Mouse (Mus musculus) small intestine, adult 2 months (tissue): ENCODE measurements around the gene St7l. TPM values are rescaled to one million over a fixed set of nuclear protein-coding genes. Genes with fewer than 3 reads are reported as not detected.

ENCODE experiments used
- H3K27ac ChIP-seq: fragments of 200-500 bp; 2 replicates; pipeline ENCODE4 v1.5.1; 2012; ENCODE audit warnings: low read depth, low read length, control low read depth, inconsistent platforms; ENCODE audit not compliant: insufficient read depth
- H3K27me3 ChIP-seq: fragments of 200-500 bp; 2 replicates; pipeline ENCODE4 v1.6.1; 2012; ENCODE audit warnings: mild to moderate bottlenecking, moderate library complexity, low read length, inconsistent platforms; ENCODE audit not compliant: control insufficient read depth, insufficient read depth
- H3K36me3 ChIP-seq: fragments of 200-500 bp; 2 replicates; pipeline ENCODE4 v1.6.1; 2012; ENCODE audit warnings: mild to moderate bottlenecking, low read length, control low read depth, inconsistent platforms; ENCODE audit not compliant: control insufficient read depth, insufficient read depth
- H3K4me1 ChIP-seq: fragments of 200-500 bp; 2 replicates; pipeline ENCODE4 v1.6.1; 2012; ENCODE audit warnings: low read length, inconsistent platforms, mixed read lengths; ENCODE audit not compliant: control insufficient read depth, insufficient read depth, insufficient read length
- H3K4me3 ChIP-seq: fragments of 200-500 bp; 2 replicates; pipeline ENCODE4 v1.5.1; 2012; ENCODE audit warnings: low read depth, mild to moderate bottlenecking, control low read depth, inconsistent platforms, low read length, moderate library complexity
- CTCF ChIP-seq: fragments of 200-500 bp; IDR thresholded peaks from 2 replicates; pipeline ENCODE4 v1.5.1; 2012; ENCODE audit warnings: low read depth, mild to moderate bottlenecking, control low read depth, inconsistent platforms, low read length, moderate library complexity, mixed read lengths; ENCODE audit not compliant: insufficient replicate concordance, insufficient read length; ENCODE audit errors: extremely low read depth
- POLR2A ChIP-seq: fragments of 200-500 bp; IDR thresholded peaks from 2 replicates; pipeline ENCODE4 v1.6.1; 2012; ENCODE audit warnings: low read depth, mild to moderate bottlenecking, control low read depth, inconsistent platforms, low read length, moderate library complexity
- WGBS: fragments of 180-500 bp; shearing (Covaris S2); methylation state at CpG from one replicate; pipeline ENCODE4 v1.1.7; 2018; 5-methylcytosine and 5-hydroxymethylcytosine counted together
- polyA plus RNA-seq: library from polyadenylated mRNA; depleted of rRNA; stranded (reverse); fragments of >200 nt; gene quantifications from 2 replicates; pipeline ENCODE4 v1.2.3, GENCODE M21; 2012

Gene St7l
- polyA plus RNA-seq, 1 experiment: 4.6 TPM

DNA sequence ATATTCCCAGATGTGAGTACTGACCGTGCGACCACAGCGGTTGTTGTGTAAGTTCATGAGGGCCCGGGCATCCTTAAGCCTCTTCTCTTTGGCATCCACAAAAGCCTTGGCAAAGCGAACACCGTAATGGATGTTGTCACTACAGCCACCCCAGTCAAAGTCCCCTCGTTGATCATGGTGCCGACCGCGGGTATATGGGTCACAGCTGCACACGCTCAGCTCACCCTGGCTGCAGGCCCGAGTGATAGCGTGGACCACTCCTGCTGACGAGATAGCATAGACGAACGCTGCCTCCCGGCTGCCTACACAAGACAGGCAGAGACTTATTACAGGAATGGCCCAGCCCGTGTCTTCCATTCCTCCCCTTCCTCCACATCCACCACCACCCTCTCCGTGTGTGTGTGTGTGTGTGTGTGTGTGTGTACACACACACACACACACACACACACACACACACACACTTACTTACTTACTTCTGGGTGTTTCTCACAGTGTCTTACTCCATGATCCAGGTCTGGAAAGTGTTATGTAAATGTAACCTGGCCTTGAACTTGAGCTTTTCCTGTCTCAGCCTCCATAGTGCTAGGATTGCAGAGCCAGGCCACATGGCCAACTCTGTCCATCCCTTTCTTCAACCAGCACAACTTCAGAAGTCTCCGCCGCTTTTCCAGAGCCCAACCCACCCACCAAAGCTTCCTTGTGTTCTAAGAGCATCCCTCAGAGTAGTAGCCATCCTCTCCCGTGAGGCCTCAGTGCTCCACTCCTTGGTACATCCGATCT lies 89.3 kb downstream of the St7l start:
- Histone ChIP-seq H3K27me3 (no peaks in the 10 kb centered on the region), H3K27ac (no peak overlapping the region), H3K36me3 (peaks cover 16% of the 10 kb centered on the region), H3K4me1 (no peaks in the 10 kb centered on the region), H3K4me3 (no peak overlapping the region)
- TF ChIP-seq POLR2A: no peak
- TF ChIP-seq CTCF: no peak
- WGBS: 82% methylated on average over 23 of the region's 23 CpGs

DNA sequence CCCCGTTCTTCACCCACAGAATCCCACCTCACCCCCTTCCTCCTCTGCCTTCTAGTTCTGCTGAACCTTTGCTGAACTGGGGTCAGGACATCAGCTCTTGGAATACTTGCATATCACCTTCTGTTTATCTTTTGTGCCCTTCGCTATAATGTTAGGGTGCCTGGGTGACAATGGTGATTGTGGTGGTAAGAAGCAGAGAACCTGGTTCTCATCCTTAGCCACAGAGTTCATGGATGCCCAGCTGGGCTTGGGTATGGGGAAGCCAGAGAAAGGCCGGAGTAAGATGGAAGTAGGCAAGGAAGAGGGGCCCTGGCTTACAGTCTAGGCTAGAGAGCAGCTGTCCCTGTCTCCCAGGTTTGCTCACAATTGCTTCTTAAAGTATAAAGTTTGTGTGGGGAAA lies 90.3 kb downstream of the St7l start:
- 100% methylated on average over 3 of the region's 3 CpGs for WGBS
- no peak overlapping the region for H3K27ac ChIP-seq
- no peaks in the 10 kb centered on the region for H3K4me1 ChIP-seq
- H3K4me3 ChIP-seq: no peak overlapping the region
- no peaks in the 10 kb centered on the region for H3K27me3 ChIP-seq
- TF ChIP-seq CTCF (no peak), POLR2A (no peak)
- peaks cover 16% of the 10 kb centered on the region for H3K36me3 ChIP-seq

DNA sequence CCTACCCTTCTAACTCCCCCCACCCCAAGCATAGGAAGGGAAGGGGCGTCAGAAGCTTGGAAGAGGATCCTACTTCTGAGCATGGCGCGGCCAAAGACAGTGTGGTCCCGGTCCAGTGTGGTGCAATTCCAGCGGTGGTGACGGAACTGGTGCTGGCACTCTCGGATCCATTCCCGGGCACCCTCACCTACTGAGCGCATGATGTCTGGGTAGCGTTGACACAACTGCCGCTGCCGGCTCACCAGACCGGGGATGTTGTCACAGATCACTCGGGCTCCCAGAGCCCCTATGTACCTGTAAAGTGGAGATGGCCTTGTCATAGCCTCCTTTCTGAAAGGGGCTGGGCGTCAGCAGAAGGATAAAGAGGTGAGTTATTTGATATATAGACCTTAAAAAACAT lies 90.7 kb downstream of the St7l start:
- Histone ChIP-seq H3K4me1 (no peaks in the 10 kb centered on the region), H3K27me3 (no peaks in the 10 kb centered on the region), H3K4me3 (no peak overlapping the region), H3K27ac (no peak overlapping the region), H3K36me3 (peaks cover 16% of the 10 kb centered on the region)
- 94% methylated on average over 15 of the region's 15 CpGs for WGBS
- TF ChIP-seq POLR2A: no peak
- no peak for TF ChIP-seq CTCF

DNA sequence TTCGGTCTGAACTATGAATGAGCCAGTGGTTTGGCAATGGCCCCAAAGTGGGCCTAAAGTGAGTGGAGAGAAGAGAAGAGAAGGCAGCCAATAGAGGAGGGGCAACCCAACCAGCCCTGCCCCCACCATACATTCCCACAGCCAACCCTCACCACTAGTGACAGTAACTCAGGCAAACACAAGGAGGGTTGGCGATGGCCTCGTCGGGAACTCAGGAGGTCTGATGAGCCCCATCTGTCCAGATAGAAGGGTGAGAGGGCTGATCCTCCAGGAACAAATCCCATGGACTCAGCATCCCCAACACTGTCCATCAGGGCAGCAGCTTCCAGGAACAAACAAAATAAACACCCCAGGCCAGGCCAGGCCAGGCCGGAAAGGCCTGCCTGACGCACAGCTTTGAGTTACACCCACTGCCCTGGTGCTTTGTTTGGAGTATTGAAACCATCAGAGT lies 92.4 kb downstream of the St7l start:
- Histone ChIP-seq H3K27ac (no peak overlapping the region), H3K36me3 (peaks cover 9% of the 10 kb centered on the region), H3K4me1 (no peaks in the 10 kb centered on the region), H3K4me3 (no peak overlapping the region), H3K27me3 (peaks cover 12% of the 10 kb centered on the region)
- TF ChIP-seq CTCF: no peak
- TF ChIP-seq POLR2A: no peak
- 81% methylated on average over 6 of the region's 6 CpGs for WGBS

DNA sequence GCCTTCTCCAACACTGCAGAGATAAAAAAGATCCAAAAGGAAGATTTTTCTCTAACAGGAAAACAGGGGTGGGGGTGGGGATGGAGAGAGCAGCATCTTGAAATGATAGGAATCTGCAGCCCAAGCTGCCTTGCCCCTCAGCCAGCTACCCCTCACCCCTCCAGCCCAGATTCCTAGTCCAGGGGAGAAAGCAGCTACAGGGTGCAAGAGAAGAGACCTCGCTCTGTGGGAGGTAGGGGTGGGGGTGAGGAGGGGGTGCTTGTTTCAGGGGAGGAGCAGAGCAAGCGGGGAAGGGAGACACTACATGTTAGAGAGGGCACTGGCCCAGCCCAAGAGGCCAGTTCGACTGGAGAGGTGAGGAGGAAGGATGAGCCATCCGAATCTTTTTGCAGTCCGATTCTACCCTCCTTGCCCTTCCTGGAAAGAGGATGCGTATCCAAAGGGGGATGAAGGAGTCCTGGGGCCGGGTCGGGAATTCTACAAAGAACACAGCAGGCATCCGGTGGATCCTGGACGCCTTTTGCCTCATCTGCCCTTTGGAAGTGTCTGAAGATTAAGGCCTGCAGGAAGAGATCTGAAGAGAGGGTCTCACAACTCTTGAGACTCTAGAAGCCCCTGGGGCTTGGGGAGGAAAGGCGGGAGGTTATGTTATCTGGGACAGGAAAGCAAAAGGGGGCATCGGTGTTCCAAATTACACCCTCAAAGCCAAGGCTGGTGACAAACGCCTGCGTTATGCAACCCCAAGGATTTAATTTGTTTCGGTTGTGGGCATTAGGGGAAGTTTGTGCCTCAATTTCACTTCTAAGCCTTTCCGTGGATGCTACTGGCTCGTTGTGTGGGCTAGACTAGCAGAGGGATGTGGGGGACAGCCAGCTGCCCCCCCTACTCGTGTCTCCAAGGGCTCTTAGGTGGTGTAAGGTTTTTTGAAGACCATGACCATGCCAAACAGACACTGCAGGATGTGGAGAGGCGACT lies 96.5 kb downstream of the St7l start:
- TF ChIP-seq CTCF (no peak), POLR2A (no peak)
- 25% methylated on average over 19 of the region's 19 CpGs for WGBS
- Histone ChIP-seq H3K27ac (no peak overlapping the region; the same call in 1 of the 2 replicates), H3K4me1 (peaks cover 9% of the 10 kb centered on the region; the same call in 1 of the 2 replicates), H3K36me3 (no peaks in the 10 kb centered on the region; the same call in 1 of the 2 replicates), H3K4me3 (peak overlapping the region; percentile 55), H3K27me3 (peaks cover 28% of the 10 kb centered on the region)

DNA sequence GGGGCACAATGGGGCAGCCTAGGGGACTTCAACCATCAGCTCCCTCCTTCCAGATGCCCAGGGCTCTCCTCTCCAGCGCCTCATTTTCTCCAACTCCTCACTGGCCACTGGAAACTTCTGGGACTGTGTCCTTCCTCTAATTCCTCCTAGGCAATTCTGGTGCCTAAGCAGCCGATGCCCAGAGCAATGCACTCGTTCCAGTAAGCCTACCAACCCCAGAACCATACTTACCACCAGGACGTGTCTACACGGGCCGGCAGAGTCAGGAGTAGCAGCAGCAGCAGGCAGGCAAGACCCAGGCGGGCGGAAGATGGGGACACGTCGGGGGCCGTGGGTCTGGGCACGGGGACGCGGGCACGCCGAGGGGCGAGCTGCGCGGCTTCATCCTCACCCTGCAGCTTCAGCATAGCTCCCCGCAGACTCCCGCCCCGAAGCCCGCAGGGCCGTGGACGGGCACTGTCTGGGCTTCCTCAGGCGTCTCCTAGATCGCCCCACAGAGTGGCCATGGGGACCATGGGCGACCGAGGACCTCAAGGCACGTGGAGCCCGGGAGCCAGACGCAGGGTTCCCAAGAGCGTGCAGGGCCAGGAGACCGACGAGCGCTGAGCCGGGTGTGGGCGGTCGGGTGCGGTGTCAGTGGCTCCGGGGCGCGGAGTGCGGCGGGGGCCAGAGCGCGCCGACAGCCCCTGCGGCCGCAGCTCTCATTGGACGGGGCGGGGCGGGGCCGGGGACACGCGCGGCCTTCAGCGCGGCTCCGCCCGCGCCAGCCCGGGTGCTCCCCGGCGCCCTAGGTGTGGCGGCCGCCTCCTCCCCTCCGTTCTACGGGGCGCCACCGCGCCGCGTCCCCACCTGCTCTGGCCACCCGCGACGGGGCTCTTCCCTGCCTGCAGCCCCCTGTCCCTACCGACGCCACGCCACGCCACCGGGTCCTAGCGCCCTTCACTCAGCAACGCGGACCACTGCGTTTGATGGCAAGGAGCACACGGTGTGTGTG lies 97.6 kb downstream of the St7l start, which contains the start of gene Wnt2b:
Wnt2b (minus strand) TSS at position 856 of the 994 bp plus-strand sequence.
- Histone ChIP-seq H3K4me3 (peak within 1 kb of the TSS; percentile 55), H3K27me3 (peaks cover 28% of the 10 kb centered on the region), H3K27ac (no peak within 1 kb of the TSS; the same call in none of the 2 replicates), H3K36me3 (no peaks in the 10 kb centered on the region), H3K4me1 (peaks cover 9% of the 10 kb centered on the region; the same call in 1 of the 2 replicates)
- 3% methylated on average over 82 of the region's 87 CpGs for WGBS
- TF ChIP-seq CTCF (no peak), POLR2A (no peak)
